Mouse (Mus musculus) layer of hippocampus, adult 18-20 months (tissue): ENCODE measurements around the gene 2300009A05Rik. TPM values are rescaled to one million over a fixed set of nuclear protein-coding genes. Genes with fewer than 3 reads are reported as not detected.
A peak's percentile ranks its signal among the peaks of the same experiment; 100 is the strongest.

Source experiments
- DNase-seq, 2 experiments: peaks; one replicate each; pipeline ENCODE4 v3.0.0; 2022; ENCODE audit warnings: low spot score in 2 of 2
- long read RNA-seq: library from polyadenylated mRNA; stranded (forward); transcript quantifications from one replicate; pipeline ENCODE4 v2.0.0, GENCODE M21; 2021
- total RNA-seq, 2 experiments: library from RNA; stranded (reverse); gene quantifications; 2 replicates each; pipeline ENCODE4 v1.2.3; 2021

2300009A05Rik gene
- total RNA-seq: 10 to 100 TPM; 24.6 to 30.0 TPM
- long read RNA-seq, transcript 2300009A05Rik-201 (2 exons, 595 nt): major isoform, 12 of 13 reads
- long read RNA-seq, partial matches to known transcripts: 0 of 13 reads
- long read RNA-seq, other reads (novel, unspliced or antisense): 1 of 13 reads

- DNase-seq: peak; percentile 92 to 95
Observed at GRCm38 (mm10) chr9:63398611-63399462, at the start of gene 2300009A05Rik. 2300009A05Rik (minus strand) TSS chr9:63399246.

DNA sequence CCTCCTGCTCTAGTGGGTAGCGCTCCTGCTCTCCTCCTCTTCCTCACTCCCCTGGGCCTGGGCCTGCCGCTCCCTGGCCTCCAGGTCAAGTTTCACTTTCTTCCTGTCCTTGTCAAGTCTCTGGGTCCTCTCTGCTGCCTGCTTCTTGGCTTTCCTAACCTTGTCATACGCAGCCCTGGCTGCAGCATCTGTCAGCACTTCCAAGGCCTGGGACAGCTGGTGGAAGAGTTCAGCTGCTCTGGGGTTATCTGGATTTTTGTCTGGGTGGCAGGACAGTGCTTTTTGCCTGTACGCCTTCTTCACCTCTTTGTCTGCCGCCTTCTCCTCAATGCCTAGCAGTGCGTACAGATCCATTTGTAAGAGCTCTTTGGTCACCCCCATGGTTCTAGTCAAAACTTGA lies 44.6 kb upstream of the 2300009A05Rik start:
- no peak for DNase-seq

DNA sequence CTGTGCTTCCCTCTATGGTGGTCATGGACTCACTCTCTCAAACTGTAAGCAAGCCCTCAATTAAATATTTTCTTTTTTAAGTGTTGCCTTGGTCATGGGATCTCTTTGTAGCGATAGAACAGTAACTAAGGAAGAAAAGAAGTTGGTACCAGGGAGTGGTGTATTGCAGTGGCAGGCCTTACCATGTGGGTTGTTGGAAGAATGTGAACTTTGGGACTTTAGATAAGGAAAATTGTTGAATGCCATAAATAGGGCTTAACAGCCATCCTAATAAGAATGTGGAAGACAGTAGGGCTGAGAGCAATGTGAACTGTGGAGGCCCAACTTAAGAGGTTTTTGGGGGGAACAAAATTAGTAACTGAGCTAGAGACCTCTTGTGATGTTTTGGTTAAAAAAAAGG lies 31.6 kb upstream of the 2300009A05Rik start:
- no peak for DNase-seq

DNA sequence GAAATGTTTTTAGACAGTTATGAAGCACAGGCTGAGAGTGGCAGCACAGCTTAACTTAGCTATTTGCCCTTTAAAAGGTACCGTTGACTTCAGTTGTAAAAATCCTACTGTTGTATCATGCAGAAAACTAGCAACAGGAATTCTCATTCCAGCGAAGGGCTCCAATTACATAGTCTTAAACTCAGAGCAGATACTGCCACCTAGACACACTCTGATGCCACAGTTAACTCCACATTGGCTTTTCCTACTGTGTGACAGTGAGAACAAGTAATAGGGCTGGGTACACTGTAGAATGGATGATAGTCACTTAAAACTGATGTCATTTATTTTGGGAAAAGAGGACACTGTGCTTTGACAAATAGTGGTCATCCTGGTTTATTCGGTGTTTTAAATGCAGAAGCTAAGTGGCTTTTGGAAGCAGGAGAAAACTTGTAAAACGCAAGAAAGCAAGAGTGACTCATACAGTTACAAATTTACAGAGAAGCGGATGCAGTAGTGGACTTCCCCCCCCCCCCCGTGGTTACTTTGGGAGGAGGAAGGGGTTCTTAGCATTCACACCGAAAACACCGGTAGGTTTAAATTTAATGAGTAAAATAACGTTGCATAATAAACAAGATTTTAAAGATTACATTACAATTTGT lies 22.2 kb upstream of the 2300009A05Rik start:
- peak in 1 of 2 experiments; percentile 35 for DNase-seq

GRCm38 (mm10) chr9:63420396-63420795 lies 21.4 kb upstream of the 2300009A05Rik start:
- DNase-seq: no peak

DNA sequence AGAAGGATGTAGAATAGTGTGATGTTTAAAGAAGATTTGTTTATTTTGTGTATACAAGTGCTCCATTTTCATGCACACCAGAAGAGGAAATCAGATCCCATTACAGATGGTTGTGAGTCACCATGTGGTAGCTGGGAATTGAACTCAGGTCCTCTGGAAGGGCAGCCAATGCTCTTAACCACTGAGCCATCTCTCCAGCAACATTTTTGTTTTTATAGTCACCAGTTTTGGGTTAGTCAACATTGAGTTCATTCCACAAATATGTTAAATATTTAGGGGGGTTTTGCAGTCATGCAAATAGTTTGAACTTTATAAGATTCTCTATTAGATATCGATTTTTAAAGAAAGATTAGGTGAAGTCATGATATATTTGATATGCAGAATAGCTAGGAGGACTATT lies 1.1 kb upstream of the 2300009A05Rik start:
- no peak for DNase-seq

DNA sequence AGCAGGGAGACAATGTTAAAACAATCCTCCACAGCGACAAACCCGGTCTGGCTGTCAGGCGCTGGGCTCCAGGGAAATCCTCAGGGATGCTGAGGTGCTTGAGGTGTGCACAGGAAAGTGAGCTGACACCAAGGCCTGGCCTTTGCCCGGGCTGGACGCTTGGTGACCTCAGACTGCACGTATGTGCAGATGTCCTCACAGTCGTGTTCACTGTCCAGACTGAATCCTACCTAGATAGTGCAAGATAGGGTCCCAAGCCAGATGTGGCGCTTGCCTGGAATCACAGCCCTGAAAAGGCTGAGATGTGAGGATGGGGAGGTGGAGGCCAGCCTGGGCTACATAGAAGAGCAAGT lies 393 bp upstream of the 2300009A05Rik start:
- DNase-seq: no peak

GRCm38 (mm10) chr9:63395612-63396011 lies 3.4 kb downstream of the 2300009A05Rik start:
- DNase-seq: peak in 1 of 2 experiments; percentile 65

- no peak for DNase-seq
Observed at GRCm38 (mm10) chr9:63391307-63391706, 7.7 kb downstream of the 2300009A05Rik start.

GRCm38 (mm10) chr9:63382761-63383160 lies 16.3 kb downstream of the 2300009A05Rik start:
- no peak for DNase-seq

DNA sequence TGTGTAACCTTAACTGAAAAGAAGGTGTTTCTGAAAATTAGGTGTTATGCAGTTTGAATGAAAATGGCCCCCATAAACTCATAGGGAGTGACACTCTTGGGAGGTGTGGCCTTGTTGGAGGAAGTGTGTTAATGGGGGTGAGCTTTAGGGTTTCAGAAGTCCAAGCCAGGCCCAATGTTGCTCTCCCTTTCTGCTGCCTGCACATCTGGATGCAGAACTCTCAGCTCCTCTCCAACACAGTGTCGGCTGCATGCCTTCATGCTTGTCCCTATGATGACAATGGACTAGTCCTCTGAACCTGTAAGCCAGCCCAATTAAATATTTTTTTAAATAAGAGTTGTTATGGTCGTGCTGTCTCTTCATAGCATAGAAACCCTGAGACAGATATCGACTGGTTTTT lies 18.7 kb downstream of the 2300009A05Rik start:
- no peak for DNase-seq

GRCm38 (mm10) chr9:63378174-63378573 lies 20.9 kb downstream of the 2300009A05Rik start:
- no peak for DNase-seq

DNA sequence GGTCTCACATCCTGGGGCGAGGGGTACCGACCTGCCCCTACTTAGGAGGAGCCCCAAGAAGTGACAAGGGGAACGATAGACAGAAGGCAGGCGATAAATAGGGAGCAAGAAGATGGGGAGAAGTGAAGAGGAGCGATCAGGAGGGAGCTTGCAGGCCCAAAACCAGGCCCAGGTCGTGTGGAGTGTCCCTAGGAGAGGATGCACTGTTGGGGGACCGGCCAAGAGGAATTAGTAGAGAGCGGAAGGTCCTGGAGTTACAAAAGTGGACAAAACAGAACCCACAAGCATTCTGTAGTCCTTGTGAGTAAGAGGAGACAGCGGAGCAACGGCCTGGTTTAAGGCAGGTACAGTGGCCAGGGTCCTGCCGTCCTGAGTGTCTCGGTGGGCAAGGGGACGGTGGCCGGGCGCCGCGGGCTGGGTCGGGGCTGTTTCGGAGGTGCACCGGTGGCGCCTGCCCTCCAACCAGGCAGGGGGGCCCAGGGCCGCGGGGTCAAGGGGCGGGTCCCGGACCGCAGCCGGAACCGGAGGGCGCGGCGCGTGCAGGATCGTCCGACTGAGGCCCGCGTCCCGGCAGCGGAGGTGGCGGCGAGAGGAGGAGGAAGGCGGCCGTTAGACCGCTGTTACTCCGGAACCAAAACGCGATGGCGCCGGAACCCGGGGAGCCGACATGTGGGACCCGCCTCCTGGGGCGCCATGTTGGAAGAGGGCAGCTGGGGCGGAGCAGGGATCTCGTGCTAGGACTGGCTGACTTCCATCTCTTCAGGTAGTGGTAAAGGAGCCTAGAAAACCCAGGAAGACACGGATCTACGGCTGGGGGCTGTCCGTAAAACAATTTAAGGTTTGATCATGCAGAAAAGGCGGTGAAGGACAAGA lies 21.5 kb downstream of the 2300009A05Rik start, which contains the start of gene Map2k5:
Gene Map2k5, minus strand, starts transcription at position 633 of the 873 bp plus-strand sequence.
- DNase-seq: peak; percentile 87 to 93

DNA sequence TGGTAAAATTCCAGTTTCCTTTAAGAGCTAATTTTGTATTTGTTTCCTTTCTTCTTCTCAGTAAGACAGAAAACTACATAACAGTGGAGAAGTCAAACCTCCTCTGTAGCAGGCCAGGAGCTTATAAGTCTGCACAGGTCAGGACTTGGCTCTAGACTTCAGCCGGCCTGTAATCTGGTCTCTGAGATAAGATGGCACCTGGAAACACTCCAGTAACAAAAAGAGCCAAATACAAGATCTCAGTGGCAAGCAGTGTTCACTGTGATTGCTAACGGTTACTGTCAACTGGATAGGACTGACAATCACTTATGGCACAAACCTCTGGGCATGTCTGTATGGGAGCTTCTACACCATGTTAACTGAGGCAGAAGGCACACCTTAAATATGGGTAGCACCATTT lies 25.7 kb downstream of the 2300009A05Rik start:
- DNase-seq: no peak

DNA sequence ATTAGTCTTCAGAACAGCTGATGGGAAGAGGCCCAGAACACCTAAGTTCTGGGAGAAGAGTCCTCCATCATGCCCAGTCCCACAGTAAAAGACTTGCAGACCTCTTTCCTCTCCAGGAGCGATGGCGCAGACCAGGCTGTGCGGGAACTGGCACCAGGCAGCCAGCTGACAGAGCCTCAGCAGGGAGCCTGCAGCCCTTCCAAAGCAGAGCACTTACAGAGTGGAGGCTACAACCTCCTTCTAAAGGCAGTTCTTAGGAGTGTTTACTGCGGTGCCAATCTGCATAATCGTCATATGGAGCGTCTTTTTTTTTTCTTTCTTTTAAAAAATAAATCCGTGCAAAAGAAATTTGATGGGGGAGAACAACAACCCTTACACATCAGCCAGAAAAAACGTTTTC lies 26.5 kb downstream of the 2300009A05Rik start:
- no peak for DNase-seq

GRCm38 (mm10) chr9:63360410-63360809 lies 38.6 kb downstream of the 2300009A05Rik start:
- no peak for DNase-seq

- no peak for DNase-seq
Observed at GRCm38 (mm10) chr9:63359016-63359415, 40.0 kb downstream of the 2300009A05Rik start.

- no peak for DNase-seq
Observed at GRCm38 (mm10) chr9:63356721-63357120, 42.3 kb downstream of the 2300009A05Rik start.

DNA sequence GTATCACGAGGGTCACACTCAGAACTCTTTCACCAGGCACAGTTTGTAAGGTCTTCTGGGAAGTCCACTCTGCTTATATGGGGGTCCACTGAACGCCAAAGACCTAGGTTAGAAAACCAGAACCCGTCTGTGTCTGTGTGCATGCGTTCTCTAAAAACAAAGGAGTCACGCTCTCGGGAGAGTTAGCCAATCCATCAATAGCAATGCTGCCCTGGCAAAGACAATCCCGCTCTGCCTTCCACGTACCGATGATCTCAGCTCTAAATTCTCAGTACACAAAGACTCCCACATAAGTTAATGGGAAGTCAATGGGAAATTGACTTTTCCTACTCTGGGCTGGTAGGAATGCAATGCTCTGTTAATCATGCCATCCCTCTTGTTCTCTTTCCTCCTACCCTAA lies 42.8 kb downstream of the 2300009A05Rik start:
- DNase-seq: peak in 1 of 2 experiments; percentile 37

GRCm38 (mm10) chr9:63354168-63354567 lies 44.9 kb downstream of the 2300009A05Rik start:
- DNase-seq: no peak

- no peak for DNase-seq
Observed at GRCm38 (mm10) chr9:63350030-63350429, 49.0 kb downstream of the 2300009A05Rik start.
